Mouse (Mus musculus) layer of hippocampus, postnatal 14 days (tissue): ENCODE measurements at regions not wholly inside any gene's neighbourhood (a gene's known extent, or its start where the extent isn't known, plus 50 kb on each side); places are given as distances from the start of the nearest gene placed in this dataset.
"Not testable (repeated sequence)": the region's sequence is repeated elsewhere in the genome, so short reads cannot be mapped to it uniquely, and the experiment has no call there.

Experiments
- DNase-seq, 2 experiments: peaks; one replicate each; pipeline ENCODE4 v3.0.0; 2021 to 2022; ENCODE audit warnings: low spot score in 2 of 2, mixed read lengths in 1 of 2

- DNase-seq = no peak
These were observed 152.7 kb upstream of the Mad2l1 start for GRCm38 (mm10) chr6:66382347-66383010.

GRCm38 (mm10) chr6:66395147-66395546, 140.0 kb upstream of the Mad2l1 start:
- DNase-seq = no peak

- DNase-seq = no peak
These were observed 137.8 kb upstream of the Mad2l1 start for GRCm38 (mm10) chr6:66397411-66397810.

- no peak for DNase-seq
These were observed 136.5 kb upstream of the Mad2l1 start for GRCm38 (mm10) chr6:66398674-66399073.

DNA sequence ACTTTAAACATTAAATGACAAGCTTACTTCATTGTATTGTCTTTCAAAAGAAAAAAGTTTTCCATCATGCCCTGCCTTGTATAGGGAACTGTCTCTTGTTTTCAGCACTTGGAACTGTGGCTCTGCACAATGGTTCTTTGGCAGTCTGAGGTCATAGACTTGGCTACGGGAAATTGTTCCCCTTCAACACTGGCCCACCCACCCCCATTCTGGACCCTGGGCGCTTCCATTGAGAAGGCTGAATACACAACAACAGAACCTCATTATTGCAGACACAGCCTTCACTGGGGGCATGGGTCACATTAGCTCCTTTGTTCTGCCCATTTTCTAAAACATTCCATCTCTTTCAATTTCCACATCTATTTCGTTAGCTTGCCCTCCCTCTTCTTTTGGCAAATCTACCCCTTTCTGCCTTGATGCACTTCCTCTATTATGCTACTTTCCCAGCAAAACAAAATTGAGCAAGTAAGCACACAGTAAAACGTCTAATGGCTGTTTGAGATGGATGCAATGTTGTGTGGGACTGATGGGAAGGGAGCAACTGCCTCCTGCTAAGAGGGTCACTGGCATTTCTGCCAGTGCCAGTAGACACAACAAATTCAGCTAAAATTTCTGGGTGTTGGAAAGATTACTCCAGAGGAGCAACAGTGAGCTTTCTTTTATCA, 136.0 kb upstream of the Mad2l1 start:
- DNase-seq = peak in 1 of 2 experiments; percentile 38

GRCm38 (mm10) chr6:66401468-66401867, 133.7 kb upstream of the Mad2l1 start:
- no peak for DNase-seq

DNA sequence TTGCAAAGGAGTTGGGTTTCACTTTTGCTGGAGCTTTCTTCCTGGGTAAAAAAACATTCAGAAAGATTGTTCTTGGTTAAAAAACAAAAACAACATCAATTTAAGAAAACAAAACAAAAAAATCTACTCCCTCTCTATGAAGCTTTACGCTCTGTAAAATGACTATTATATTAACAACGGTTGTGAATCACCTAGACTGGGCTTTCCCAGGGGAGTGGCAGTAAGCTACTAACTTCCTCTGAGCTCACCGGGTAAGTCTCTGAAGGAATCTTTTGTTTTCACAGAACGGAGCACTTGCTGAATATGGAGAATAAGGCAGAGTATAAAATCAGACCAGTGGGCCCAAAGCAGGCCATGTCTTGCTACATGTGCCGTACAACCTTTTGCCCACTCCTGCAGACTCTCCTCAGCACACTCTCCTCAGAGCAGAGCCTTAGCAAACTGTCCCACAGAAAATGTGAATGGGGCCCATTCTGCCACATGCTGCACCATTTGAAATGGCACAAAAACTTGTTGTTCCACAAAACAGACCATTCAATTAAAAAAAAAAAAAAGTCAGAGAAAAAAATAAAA, 133.2 kb upstream of the Mad2l1 start:
- no peak for DNase-seq

GRCm38 (mm10) chr6:66414822-66415221, 120.4 kb upstream of the Mad2l1 start:
- no peak for DNase-seq

DNA sequence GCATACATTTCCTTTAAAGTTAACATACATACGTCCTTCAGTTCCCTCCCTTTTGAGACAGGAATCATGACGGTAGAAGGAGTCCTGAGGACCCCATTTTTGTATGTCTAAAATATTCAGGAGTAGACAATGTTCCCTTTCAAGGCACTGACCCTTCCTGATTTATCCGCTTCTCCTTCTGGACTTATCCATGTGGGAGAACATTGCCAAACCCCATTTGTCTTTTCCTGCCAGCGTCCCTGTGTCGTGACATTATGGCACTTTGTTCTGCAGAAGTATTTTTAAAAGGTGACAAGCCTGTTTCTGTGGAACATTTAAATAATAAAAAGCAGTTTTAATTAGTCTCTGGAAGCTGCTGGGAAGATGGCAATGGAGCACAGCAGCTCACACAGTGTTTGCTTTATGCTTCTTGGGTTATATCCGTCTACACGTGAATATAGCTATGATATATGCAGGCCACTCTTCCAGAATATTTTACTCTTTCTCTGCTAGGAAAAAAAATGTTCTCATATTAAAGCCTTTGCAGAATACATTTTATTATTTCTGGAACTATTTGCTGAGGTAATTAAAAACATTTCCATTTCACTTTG, 115.6 kb upstream of the Mad2l1 start:
- no peak for DNase-seq

GRCm38 (mm10) chr6:66428370-66428769, 106.8 kb upstream of the Mad2l1 start:
- no peak for DNase-seq

DNA sequence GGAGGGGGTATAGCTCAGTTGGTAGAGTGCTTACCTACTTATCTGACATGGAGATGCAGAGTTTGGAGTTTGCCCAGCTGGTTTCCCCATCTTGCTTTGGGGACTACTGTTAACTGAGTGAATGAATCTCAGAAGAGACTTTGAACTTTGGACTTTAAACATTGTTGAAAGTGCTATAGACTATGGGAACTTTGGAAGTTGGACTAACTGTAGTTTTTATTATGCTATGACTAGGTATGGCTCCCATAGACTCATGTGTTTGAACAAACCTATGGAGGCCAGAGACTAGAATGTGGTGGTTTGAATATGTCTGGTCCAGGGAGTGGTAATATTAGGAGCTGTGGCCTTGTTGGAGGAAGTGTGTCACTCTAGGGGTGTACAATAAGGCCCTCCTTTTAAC, 84.8 kb upstream of the Mad2l1 start:
- not testable (repeated sequence) for DNase-seq

DNA sequence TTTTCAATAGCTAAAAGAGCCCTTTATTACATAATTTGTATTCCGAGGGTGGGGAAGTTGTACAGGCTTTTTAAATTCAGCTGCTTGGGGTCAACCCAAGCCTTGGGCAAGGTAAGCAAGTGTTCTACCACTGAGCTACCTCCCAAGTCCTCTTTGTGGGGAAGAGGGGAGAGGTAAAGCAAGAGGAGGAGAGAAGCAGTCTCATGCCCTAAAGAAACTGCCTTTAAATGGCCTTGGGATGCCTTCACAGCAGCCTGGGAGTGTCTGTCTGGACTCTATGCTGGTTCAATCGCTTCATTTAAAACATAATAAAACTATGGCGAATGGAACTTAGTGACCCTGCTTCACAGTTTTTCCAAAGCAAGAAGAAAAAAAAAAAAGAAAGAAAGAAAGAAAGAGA, 77.0 kb upstream of the Mad2l1 start:
- no peak for DNase-seq

DNA sequence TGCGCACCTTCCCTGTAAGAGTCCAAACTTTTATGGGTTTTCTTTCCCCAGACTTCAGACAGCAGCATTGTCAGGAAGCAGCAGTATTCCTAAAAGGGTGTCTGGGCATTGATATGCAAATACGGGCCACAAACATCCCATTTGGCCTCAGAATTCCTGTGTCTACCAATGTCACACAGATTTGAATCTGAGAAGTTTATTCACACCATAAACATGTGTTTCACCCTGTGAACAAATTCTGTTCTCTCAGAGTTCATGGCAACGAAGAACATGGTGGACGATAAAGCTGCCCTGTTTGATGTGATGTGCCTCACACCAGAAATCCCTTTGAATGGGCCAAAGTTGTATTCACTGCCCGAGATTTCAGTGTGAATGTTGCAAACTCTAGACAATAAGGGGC, 70.7 kb upstream of the Mad2l1 start:
- no peak for DNase-seq

DNA sequence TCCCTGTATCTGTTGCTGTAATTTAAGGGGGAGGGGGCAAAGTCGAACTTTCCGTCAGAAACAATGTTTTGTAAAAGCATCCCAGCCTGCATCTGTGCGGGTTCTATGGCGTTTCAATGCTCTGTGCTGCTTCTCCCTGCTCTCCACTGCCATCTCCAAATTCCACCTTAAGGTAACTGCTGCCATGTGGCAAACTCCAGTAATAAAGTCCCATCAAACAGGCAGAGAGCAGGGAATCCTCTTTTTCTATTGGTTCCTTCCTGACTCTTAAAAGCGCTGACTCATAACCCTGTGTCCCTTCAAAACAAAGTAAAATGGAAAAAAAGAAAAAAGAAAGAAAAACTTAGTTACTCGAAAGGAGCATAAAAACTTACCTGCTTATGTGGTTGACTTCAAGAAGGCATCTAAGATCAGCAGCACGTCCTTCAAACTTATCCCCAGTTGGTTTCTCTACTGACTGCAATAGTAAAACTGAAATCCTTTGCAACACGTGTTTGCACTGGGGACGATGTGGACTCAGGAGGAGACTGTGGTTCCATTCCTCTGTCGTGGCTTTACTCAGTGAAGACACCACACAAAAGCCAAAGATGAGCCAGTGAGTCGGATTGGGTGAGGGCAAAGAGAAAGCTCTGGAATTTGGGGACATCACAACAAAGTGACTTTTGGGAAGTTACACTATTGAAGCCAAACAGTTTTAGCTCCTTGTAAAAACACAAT, 69.9 kb upstream of the Mad2l1 start:
- DNase-seq = no peak

DNA sequence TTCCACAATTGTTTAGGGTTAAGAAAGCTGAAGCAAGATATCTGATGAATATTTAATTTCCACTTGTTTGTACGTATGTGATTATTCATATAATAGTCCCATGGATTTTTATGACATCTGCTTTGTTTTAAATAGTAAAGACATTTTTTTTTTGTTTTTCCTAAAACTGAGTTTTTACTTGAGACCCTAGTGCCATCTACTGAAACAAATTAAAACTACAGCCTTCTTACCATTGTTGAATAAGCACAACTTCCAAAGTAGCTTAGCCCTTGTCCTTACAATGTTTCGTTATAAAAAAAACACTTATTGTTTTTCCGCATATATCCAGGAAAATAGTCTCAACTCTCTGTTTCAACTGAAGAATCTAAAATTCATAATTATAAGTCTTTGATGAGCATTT, 68.4 kb upstream of the Mad2l1 start:
- peak in 1 of 2 experiments; percentile 45 for DNase-seq

- no peak for DNase-seq
These were observed 64.5 kb upstream of the Mad2l1 start for GRCm38 (mm10) chr6:66470627-66471249.

DNA sequence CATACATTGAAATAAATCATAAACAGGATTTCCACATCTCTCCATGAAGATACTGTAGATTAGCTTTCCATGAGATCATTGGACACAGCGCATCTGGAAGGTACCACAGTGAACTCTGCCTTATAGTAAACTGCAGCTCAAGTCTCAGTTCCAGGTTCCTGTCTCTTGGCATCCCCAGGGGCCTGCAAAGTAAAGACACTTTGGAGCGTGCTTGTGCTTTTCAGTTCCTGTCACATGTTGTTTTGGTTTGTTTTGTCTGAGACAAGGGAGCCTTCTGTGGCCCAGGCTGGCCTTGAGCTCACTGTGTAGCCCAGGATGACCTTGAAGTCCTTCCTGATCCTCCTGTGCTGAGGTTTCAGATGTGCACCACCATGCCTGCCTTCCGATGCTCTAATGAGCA, 63.4 kb upstream of the Mad2l1 start:
- DNase-seq = no peak

DNA sequence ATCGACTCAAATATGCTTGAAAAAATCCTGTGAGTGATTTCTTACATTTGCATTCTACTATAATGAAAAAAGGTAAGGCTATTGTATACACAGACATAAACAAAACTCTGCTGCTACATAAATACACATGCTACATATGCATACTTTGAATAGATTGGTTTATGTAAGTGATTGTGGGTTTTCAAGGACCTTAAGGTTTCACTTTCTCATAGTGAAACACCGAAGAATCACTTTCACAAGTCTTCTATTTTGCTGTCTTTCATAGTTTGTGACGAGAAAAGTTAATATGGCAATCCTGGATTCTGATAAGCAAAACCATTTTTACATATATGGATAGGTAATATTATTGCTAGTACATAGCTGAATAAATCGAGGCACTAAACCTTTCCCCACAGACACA, 62.5 kb upstream of the Mad2l1 start:
- DNase-seq = no peak

DNA sequence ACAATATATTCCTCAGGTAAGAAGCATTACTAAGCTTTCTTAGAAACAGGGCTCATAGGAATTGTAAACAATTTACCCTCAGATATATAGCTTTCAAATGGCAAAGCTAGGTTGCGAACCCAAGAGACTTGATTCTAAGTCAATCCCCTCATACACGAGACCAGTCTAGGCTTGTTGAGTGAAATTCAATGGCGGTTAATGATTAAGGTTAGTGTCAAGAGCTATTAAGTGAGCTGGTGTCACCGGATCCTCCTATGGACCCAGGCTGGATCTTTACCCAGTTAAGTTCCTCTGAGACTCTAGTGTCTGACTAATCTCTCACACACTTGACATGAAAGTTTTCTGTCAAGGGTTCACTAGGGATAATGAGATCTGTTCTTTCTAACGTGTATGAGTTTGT, 57.6 kb upstream of the Mad2l1 start:
- no peak for DNase-seq

- no peak for DNase-seq
These were observed 56.7 kb upstream of the Mad2l1 start for GRCm38 (mm10) chr6:66478326-66478964.

- no peak for DNase-seq
These were observed 55.6 kb upstream of the Mad2l1 start for GRCm38 (mm10) chr6:66479576-66479975.
